Mouse (Mus musculus): ENCODE data around the gene Madd.

GRCm38 (mm10) chr2:91113334-91113733 is 70.3 kb downstream of the Madd start:
- TF ChIP-seq CTCF (IDR thresholded peaks at IDR 0.05; ENCODE audit: borderline replicate concordance, extremely low read depth, insufficient read depth, insufficient read length) (no peak), POLR2A (IDR thresholded peaks at IDR 0.05; ENCODE audit: borderline replicate concordance, extremely low read depth, insufficient read depth, insufficient read length, poor library complexity, severe bottlenecking) (no peak)
